In the genomic region with DNA sequence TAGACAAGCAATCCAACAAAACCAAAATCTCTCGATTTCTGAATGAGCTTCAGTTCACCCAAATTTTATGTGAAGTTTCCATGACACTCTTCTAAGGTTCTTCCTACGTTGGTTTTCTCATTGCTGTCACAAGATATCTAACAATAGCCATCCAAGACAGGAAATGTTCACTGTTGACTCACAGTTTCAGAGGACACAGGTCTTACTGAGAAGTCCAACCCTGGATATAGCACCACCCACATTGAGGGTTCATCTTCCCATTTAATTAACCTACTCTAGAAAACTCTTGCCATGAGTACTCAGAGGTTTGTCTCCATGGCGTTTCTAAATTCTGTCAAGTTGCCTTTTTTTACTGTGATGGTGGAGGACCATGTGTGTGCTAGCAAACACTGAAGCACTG, we compare ENCODE assay signal across 16 mouse cellular contexts.
"Had no signal": no experiment of that assay in that cellular context is flagged by ENCODE, and none has a peak within 500 bp of the region (broad histone marks: within the 10 kb centered on the region; RNA-seq: fewer than 3 reads in every experiment).

No protein-coding gene starts in this region.

- H3K4me3 ChIP-seq: neural tube, embryonic 12.5 days; neural tube, embryonic 13.5 days; stomach, embryonic 15.5 days had no signal

- H3K36me3 ChIP-seq: neural tube, embryonic 12.5 days; neural tube, embryonic 13.5 days; stomach, embryonic 15.5 days had no signal

- H3K4me2 ChIP-seq: neural tube, embryonic 12.5 days; neural tube, embryonic 13.5 days; stomach, embryonic 15.5 days had no signal

- DNase-seq: retina, postnatal 1 day; right cerebral cortex, adult 18-20 months; right cerebral cortex, postnatal 14 days; right cerebral cortex, postnatal 25 days; right cerebral cortex, postnatal 4 days; spleen, adult 18-20 months; thymus, adult 18-20 months; thymus, adult 2 months; thymus, postnatal 14 days; thymus, postnatal 25 days; thymus, postnatal 36 days; thymus, postnatal 4 days had no signal

- H3K9me3 ChIP-seq: neural tube, embryonic 12.5 days; neural tube, embryonic 13.5 days; stomach, embryonic 15.5 days had no signal

- H3K27ac ChIP-seq: neural tube, embryonic 12.5 days; neural tube, embryonic 13.5 days; stomach, embryonic 15.5 days; stomach, postnatal 0 days had no signal

- H3K9ac ChIP-seq: neural tube, embryonic 12.5 days; neural tube, embryonic 13.5 days; stomach, embryonic 15.5 days had no signal

- H3K27me3 ChIP-seq: neural tube, embryonic 12.5 days; neural tube, embryonic 13.5 days; stomach, embryonic 15.5 days had no signal

- H3K4me1 ChIP-seq: neural tube, embryonic 12.5 days; neural tube, embryonic 13.5 days; stomach, embryonic 15.5 days had no signal
